Mouse (Mus musculus) central nervous system, embryonic 11.5 days (tissue): ENCODE data around the gene Pde11a. TPM values are rescaled to one million over a fixed set of nuclear protein-coding genes. Genes with fewer than 3 reads are reported as not detected.

Experiments
- polyA plus RNA-seq: library from polyadenylated mRNA; depleted of rRNA; stranded (reverse); fragments of >200 nt; gene quantifications from 2 replicates; pipeline ENCODE4 v1.2.3, GENCODE M21; 2012; rRNA removed

The Pde11a gene
- polyA plus RNA-seq: 0.07 and 0.27 TPM in 2 replicates

GRCm38 (mm10) chr2:76338215-76339156 lies at the start of gene Pde11a:
Gene Pde11a, minus strand, starts transcription at chr2:76338774.

GRCm38 (mm10) chr2:76369821-76370655 lies 31.5 kb upstream of the Pde11a start, which contains the start of gene Rbm45:
Gene Rbm45, plus strand, starts transcription at chr2:76369984.

GRCm38 (mm10) chr2:76360226-76360625 lies 21.7 kb upstream of the Pde11a start, which contains the start of gene Cyct:
Gene Cyct, minus strand, starts transcription at chr2:76360450.

DNA sequence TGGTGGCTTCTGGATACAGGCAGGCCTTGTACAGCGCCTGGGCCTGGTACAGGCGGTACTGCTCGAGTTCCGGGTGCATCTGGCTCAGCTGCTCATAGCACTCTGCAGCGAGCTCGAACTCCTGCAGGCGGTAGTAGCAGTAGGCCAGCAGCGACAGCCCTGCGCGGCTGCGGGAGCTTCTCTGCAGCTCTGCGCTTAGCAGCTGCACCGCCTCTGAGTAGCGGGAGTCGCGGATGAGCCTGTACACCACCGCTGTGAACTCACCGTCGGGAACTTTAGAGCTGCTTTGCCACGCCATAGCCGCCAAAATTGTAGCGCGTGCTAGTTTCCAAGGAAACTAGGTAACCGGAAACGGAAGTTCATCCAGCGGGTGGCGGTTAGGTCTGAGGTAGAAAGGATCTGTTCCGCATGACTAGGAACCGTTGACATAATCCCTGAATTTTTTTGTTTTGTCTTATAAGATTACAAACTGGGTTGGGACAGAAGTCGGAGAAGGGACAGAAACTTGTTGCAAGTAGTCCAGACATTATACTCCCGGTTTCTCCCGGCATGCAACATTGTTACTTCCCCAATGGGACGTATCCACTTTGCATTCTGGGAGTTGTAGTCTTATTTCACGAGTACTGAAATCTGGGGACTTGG lies 357.0 kb downstream of the Pde11a start, which contains the start of gene Ttc30a1:
TSS of gene Ttc30a1 (minus strand) at position 528 of the 642 bp plus-strand sequence.

GRCm38 (mm10) chr2:75977752-75978368 lies 360.7 kb downstream of the Pde11a start, which contains the start of gene Ttc30a2:
Gene Ttc30a2, minus strand, starts transcription at chr2:75978170.

Other genes with a start within 250 kb of the Pde11a start
- gene Cyct, start 21.7 kb upstream of the Pde11a start, polyA plus RNA-seq: 0.31 TPM in 1 of 2 replicates, not detected in the other
- gene Rbm45, start 31.2 kb upstream of the Pde11a start, polyA plus RNA-seq: 37.9 and 39.1 TPM in 2 replicates
- 4.8 and 8.3 TPM in 2 replicates for gene Osbpl6, start 67.7 kb upstream of the Pde11a start, polyA plus RNA-seq